Mouse (Mus musculus): Measurements from ENCODE around the gene Naaa.

Gene Naaa

DNA sequence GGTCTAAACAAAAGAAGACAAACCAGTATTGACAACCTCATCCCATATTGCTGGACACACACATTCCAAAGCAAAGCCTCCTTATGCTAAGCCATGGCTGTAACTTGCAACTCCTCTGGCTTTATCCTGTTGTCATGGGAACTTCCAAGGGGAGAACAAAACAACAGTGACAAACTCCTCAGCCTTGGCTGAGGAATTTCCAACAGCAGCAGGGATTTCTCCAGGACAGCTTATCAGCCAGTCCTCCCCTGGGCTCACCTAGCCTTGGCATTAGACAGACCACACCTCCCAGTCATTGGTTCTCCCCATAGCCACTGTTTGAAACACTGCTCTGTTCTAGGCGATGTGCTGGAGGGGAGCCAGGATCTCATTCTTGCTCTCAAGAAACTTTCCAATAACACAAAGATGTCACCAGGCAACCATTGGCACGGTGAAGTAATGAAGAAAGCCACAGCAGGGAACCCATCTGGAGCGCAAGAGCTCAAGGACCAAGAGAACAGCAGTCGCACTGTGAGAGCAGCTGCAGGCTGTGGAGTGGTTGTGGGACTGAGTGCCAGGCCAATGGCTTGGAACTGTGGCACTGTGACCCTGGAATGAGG lies 14.1 kb downstream of the Naaa start:
- DNase-seq (ENCODE audit: low spot score) = no peak

DNA sequence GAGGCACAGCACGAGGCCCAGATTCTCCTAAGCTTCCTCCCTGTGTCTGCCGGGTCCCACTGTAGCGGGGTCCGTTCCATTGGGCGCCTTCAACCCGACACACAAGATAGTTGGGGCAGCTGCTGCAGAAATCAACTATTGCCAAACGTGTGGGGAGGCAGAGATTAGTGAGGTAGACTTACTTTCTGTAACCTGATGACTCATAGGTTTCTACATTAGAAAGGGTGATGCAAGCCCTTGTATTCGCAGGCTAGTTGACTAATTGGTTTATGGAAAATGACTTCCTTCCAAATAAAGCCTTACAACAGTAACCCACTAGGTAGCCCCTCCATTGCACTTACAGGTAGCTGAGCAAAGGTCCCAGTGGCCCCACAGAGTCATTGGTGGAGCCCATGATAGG lies 15.3 kb downstream of the Naaa start:
- DNase-seq (ENCODE audit: low spot score) = no peak

GRCm38 (mm10) chr5:92256218-92256617 lies 21.8 kb downstream of the Naaa start, which contains the start of gene Ppef2:
Ppef2 (minus strand) TSS chr5:92256278.
- DNase-seq (ENCODE audit: low spot score) = no peak

GRCm38 (mm10) chr5:92254476-92254875 lies 23.5 kb downstream of the Naaa start:
- DNase-seq (ENCODE audit: low spot score) = no peak

DNA sequence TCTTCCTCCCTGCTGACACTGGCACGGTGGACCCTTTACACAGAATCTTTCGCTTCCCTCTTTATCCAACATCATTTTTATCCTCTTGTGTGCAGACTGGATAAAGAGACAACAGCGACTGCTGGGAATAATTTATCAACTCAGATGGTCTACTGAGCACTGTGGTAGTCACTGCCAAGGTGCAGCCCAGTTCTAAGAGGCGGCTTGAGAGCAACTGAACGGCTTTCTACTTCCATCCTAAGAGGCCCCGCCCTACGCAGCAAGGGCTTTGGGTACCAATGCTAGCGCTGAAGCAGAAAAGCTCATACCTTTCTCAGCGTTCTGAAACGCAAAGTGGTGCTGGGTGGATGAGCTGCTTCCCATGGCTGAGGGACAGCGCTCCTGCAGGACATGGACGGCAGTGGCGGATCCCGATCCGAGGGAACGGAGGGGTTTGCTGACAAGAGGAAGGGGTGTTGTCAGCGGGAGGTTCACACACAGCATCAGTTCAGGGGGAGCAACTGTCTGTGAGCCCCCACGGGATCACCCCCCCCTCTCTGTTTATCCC lies 25.1 kb downstream of the Naaa start:
- no peak for DNase-seq (ENCODE audit: low spot score)

GRCm38 (mm10) chr5:92252031-92252430 lies 25.9 kb downstream of the Naaa start:
- no peak for DNase-seq (ENCODE audit: low spot score)

- no peak for DNase-seq (ENCODE audit: low spot score)
Measured at GRCm38 (mm10) chr5:92248614-92249013, 29.4 kb downstream of the Naaa start.

- no peak for DNase-seq (ENCODE audit: low spot score)
Measured at GRCm38 (mm10) chr5:92245483-92245882, 32.5 kb downstream of the Naaa start.

GRCm38 (mm10) chr5:92244900-92245299 lies 33.1 kb downstream of the Naaa start:
- DNase-seq (ENCODE audit: low spot score) = no peak

GRCm38 (mm10) chr5:92240769-92241168 lies 37.2 kb downstream of the Naaa start:
- DNase-seq (ENCODE audit: low spot score) = no peak

DNA sequence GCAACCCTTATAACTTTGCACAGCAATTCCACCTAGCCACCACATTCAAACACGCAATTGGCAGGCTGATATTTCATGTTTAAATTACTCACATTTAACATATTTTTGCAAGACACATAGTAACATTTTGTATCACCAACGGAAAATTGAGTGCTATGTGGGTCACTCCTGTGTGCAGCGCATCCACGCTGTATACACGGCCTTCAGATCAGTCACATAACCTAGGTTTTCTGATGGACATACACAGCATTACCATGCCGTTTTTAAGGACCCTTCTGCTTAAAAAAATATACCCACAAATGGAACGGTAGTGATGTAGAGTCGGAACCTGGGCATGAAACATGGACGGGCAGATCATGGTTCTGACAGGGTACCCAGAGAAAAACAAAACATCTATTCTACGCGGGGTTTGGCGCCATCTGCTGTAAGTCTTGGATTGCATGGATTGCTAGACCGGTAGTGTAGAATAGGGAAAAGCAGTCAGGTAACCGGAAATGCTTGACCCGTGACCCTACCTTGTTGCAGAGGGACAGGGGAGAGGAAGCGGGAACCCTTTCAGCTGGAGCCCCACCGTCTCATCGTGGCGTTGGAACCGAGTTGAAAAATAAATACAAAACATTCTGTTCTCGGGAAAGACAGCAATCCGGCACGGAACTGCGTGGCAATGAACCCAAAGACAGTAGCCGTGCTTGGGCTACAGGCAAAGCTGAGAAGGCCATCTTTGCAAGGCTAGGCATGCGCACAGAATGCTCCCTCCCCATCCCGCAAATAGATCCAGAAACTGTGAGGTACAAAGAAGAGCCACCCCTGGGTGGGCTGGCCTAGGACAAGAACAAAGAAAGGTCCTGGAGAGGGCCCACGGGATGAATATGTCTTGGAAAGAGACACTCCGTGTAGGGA lies 38.4 kb downstream of the Naaa start:
- DNase-seq (ENCODE audit: low spot score) = no peak

GRCm38 (mm10) chr5:92234939-92235557 lies 42.9 kb downstream of the Naaa start:
- no peak for DNase-seq (ENCODE audit: low spot score)

GRCm38 (mm10) chr5:92233366-92233765 lies 44.6 kb downstream of the Naaa start:
- no peak for DNase-seq (ENCODE audit: low spot score)

GRCm38 (mm10) chr5:92231836-92232235 lies 46.1 kb downstream of the Naaa start:
- no peak for DNase-seq (ENCODE audit: low spot score)

DNA sequence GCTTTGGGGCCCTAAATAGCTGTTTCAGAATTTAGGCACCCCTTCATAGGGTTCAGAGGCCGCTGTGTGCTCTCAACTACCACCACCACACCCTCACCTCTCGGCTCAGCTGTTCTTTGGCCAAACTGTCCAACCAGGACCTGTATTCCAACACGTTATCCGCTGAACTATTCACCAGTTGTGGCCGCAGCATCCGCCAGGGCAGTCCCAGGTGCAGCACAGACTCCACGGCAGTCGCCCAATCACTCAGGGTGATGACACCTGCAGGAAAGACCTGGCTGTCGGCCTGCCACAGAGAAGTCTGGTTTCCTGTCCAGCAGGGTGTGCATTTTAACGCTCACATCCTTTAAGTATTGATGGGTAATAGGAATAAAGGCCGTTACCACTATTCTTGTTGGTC lies 47.7 kb downstream of the Naaa start:
- DNase-seq (ENCODE audit: low spot score) = no peak

DNA sequence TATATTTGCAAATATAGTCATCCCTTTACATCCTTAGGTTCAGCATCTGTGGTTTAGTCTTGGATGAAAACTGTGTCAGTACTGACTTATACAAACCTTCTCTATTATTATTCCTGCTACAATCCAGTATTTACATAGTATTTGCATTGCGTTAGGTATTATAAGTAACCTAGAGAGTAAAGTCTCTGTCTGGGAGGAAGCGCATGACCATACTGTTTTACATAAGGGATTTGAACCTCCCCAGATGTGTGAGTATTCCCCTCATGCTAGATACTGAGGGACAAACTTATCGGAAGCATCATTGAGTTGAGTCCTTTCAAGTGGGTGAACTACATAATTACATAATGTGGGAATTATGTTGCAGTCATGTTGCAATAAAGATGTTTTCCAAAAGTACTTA lies 48.5 kb downstream of the Naaa start:
- no peak for DNase-seq (ENCODE audit: low spot score)

DNA sequence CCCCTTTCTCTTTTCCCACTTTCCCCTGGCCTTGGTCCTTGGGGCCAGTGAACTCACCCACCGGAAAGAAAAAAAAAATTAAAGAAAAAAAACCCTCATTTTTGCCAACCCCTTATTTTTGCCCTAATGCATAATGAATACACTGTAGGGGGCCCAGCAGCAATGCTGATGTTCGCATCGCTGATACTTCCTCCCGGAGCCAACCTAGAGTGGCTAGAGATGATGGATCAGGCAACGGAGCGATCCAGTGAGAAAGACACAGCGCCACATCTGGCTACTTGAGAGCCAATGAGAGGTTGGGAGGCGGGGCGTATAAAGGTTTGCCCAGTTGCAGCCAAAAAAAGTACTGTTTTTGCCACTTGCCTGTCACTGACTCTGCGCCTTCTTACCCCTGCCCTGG lies 49.2 kb downstream of the Naaa start:
- DNase-seq (ENCODE audit: low spot score) = no peak

DNA sequence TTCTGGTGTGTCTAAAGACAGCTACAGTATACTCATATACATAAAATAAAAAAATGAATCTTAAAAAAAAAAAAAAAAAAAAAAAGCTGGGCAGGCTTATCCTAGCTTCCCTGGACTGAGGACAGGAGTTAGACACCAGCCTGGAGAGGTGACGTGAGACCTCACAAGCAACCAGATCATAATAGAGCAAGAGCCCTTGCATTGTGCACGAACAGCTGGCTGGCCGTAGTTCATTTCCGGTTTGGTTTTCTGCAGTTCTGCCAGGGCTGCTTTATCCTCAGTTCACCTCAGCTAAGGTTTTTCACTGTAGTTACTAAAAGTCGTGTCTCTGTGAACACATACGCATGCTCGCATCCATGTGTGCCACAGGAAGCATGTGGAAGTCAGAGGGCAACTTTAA lies 50.2 kb downstream of the Naaa start:
- DNase-seq (ENCODE audit: low spot score) = no peak

DNA sequence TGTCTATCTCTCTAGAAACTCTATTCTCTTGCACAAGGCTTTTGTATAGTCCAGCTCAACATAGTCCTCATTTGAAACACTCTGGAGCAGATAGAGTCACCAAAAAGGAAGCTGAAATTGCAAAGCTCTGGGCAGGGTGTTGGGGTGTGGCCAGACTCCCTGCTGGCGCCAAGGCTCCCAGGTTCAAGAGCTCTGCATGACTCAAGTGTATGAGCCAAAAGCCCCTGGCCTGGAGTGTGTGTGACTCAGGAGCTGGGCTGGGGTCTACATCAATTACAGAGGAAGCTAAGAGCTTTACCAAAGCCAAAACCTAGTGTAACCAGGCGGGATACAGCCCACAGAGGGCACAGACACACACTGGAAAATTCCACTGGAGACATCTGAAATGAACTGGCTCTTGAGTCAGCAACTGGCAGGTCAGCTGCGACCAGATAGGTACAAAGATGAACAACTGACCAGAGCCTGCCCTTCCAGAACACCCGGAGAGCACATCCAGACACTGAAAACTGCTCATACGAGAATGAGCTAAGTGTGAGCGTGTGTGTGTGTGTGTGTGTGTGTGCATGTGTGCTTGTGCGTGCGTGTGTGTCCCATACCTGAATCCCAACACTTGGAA lies 57.6 kb downstream of the Naaa start:
- no peak for DNase-seq (ENCODE audit: low spot score)

DNA sequence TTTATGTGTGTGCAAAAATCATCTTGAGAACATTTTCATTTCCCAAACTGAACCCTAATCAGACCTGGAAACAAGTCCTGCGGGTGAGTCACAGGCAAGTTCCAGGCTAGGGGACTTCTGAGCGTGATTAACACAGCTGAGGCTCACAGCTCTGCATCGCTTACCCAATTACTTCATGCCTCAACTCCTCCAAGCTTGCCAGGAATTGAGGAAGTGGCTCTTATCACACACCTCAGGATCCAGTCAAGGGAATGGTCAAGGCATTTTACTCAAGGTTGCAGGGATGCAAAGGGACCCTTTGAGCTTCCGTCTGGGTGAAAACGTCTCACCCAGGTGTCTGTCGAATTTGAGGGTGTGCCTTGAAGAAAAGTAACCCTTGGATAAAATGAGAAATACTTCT lies 58.1 kb downstream of the Naaa start:
- no peak for DNase-seq (ENCODE audit: low spot score)

GRCm38 (mm10) chr5:92218915-92219793 lies 58.8 kb downstream of the Naaa start:
- no peak for DNase-seq (ENCODE audit: low spot score)
